Mouse (Mus musculus) limb, embryonic 14.5 days (tissue): ENCODE data around the gene Slc30a3. TPM values are rescaled to one million over a fixed set of nuclear protein-coding genes. Genes with fewer than 3 reads are reported as not detected.
"Not testable (repeated sequence)": the region's sequence is repeated elsewhere in the genome, so short reads cannot be mapped to it uniquely, and the experiment has no call there.

Source experiments
- ATAC-seq: fragments of 200-750 bp; cut with Nextera tagmentation; 2 replicates; pipeline ENCODE4 v1.8.0; 2017; ENCODE audit warnings: low read depth, moderate number of reproducible peaks, moderate TSS enrichment; ENCODE audit not compliant: low FRiP score
- DNase-seq: peaks from one replicate; pipeline ENCODE4 v3.0.0-alpha.2; 2015; ENCODE audit warnings: low spot score
- H3K27ac ChIP-seq: fragments of 300-500 bp; sonication (generic); replicated peaks from 2 replicates; pipeline ENCODE4 v1.5.1; 2014; ENCODE audit warnings: low read depth, mild to moderate bottlenecking, low read length, moderate library complexity, mixed read lengths
- H3K27me3 ChIP-seq: fragments of 300-500 bp; sonication (generic); 2 replicates; pipeline ENCODE4 v1.6.1; 2014; ENCODE audit warnings: low read length, mixed read lengths; ENCODE audit not compliant: control insufficient read depth, insufficient read depth
- H3K36me3 ChIP-seq: fragments of 300-500 bp; sonication (generic); 2 replicates; pipeline ENCODE4 v1.6.1; 2014; ENCODE audit warnings: mild to moderate bottlenecking, low read length, moderate library complexity, mixed read lengths; ENCODE audit not compliant: control insufficient read depth, insufficient read depth
- H3K4me1 ChIP-seq: fragments of 300-500 bp; sonication (generic); 2 replicates; pipeline ENCODE4 v1.6.1; 2014; ENCODE audit warnings: antibody characterized with exemption, low read length, mixed read lengths; ENCODE audit not compliant: control insufficient read depth, insufficient read depth
- H3K4me2 ChIP-seq: fragments of 300-500 bp; sonication (generic); replicated peaks from 2 replicates; pipeline ENCODE4 v1.6.1; 2014; ENCODE audit warnings: low read depth, mild to moderate bottlenecking, low read length, moderate library complexity; ENCODE audit not compliant: severe bottlenecking
- H3K4me3 ChIP-seq: fragments of 300-500 bp; sonication (generic); replicated peaks from 2 replicates; pipeline ENCODE4 v1.5.1; 2014; ENCODE audit warnings: low read length
- H3K9ac ChIP-seq: fragments of 300-500 bp; sonication (generic); 2 replicates; pipeline ENCODE4 v1.6.1; 2014; ENCODE audit warnings: mild to moderate bottlenecking, low read depth, low read length, moderate library complexity; ENCODE audit not compliant: severe bottlenecking
- H3K9me3 ChIP-seq: fragments of 300-500 bp; sonication (generic); 2 replicates; pipeline ENCODE4 v1.6.1; 2016; ENCODE audit warnings: low read length; ENCODE audit not compliant: control insufficient read depth
- POLR2A ChIP-seq: fragments of 200-500 bp; IDR thresholded peaks from 2 replicates; pipeline ENCODE4 v1.8.0; 2012; ENCODE audit warnings: inconsistent platforms, mild to moderate bottlenecking, moderate library complexity, borderline replicate concordance; ENCODE audit not compliant: insufficient read depth, insufficient read length; ENCODE audit errors: extremely low read depth
- WGBS: fragments of 180-500 bp; shearing (Covaris S2); extraction: QIAGEN DNeasy Blood & Tissue Kit; methylation state at CpG from one replicate; pipeline ENCODE4 v1.1.7; 2014; 5-methylcytosine and 5-hydroxymethylcytosine counted together
- polyA plus RNA-seq, 2 experiments: library from polyadenylated mRNA; depleted of rRNA in 1 of 2; stranded (reverse) in 1 of 2; unstranded in 1 of 2; fragments of >200 nt; fragmentation: Nextera tagmentation in 1 of 2; extraction: Ambion mirVana in 1 of 2; gene quantifications; 2 replicates each; pipeline versions ENCODE4 v1.2.1 to v1.2.3; 2012 to 2014

The Slc30a3 gene
- polyA plus RNA-seq, 2 experiments = 0.82 to 0.91 TPM

- ATAC-seq (peak; percentile 20), DNase-seq (no peak)
- peaks cover 8% of the 10 kb centered on the region for H3K4me1 ChIP-seq
- peak overlapping the region; percentile 75; the same call in 1 of the 2 replicates for H3K27ac ChIP-seq
- H3K4me2 ChIP-seq = peak overlapping the region; percentile 76
- TF ChIP-seq POLR2A = no peak
- peak overlapping the region; percentile 78 for H3K9ac ChIP-seq
- H3K4me3 ChIP-seq = peak overlapping the region; percentile 67
- H3K27me3 ChIP-seq = no peaks in the 10 kb centered on the region
- peaks cover 36% of the 10 kb centered on the region for H3K36me3 ChIP-seq
- WGBS = 13% methylated on average over 19 of the region's 19 CpGs
- H3K9me3 ChIP-seq = no peaks in the 10 kb centered on the region
These were observed 52.6 kb downstream of the Slc30a3 start for GRCm38 (mm10) chr5:31055216-31056140.

- H3K9me3 ChIP-seq = no peaks in the 10 kb centered on the region
- no peaks in the 10 kb centered on the region for H3K27me3 ChIP-seq
- H3K36me3 ChIP-seq = peaks cover 26% of the 10 kb centered on the region
- WGBS = under 1% methylated on average over 57 of the region's 64 CpGs
- ATAC-seq (peak; percentile 97), DNase-seq (peak; percentile 96)
- peak within 1 kb of the TSS; percentile 67 for H3K4me3 ChIP-seq
- peak within 1 kb of the TSS; percentile 78 for H3K9ac ChIP-seq
- peak within 1 kb of the TSS; percentile 75 for H3K27ac ChIP-seq
- peak within 1 kb of the TSS; percentile 76 for H3K4me2 ChIP-seq
- H3K4me1 ChIP-seq = peaks cover 8% of the 10 kb centered on the region
- TF ChIP-seq POLR2A = peak; percentile 66; the same call in 1 of the 2 replicates
These were observed 53.5 kb downstream of the Slc30a3 start, which contains the start of gene Cad for GRCm38 (mm10) chr5:31054261-31055215. TSS of gene Cad (plus strand) at chr5:31054780.

DNA sequence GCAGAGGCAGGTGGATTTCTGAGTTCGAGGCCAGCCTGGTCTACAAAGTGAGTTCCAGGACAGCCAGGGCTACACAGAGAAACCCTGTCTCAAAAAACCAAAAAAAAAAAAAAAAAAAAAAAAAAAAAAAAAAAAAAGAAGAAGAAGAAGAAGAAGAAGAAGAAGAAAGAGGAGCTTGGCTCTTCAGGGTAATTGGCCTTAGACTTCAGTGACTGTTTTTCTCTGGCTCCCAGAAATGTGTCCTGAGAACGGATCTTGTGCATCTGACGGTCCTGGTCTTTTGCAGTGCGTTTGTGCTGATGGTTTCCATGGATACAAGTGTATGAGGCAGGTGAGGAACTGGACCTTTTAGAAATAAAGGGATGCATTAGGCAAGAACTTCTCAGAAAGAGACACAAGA is 54.3 kb downstream of the Slc30a3 start:
- not testable (repeated sequence) for H3K27me3 ChIP-seq, H3K4me1 ChIP-seq, H3K9me3 ChIP-seq, H3K9ac ChIP-seq, DNase-seq, ATAC-seq
- Histone ChIP-seq H3K4me3 (peak overlapping the region; percentile 67), H3K36me3 (peaks cover 18% of the 10 kb centered on the region), H3K4me2 (peak overlapping the region; percentile 76), H3K27ac (peak overlapping the region; percentile 75)
- WGBS = 47% methylated on average over 4 of the region's 4 CpGs

DNA sequence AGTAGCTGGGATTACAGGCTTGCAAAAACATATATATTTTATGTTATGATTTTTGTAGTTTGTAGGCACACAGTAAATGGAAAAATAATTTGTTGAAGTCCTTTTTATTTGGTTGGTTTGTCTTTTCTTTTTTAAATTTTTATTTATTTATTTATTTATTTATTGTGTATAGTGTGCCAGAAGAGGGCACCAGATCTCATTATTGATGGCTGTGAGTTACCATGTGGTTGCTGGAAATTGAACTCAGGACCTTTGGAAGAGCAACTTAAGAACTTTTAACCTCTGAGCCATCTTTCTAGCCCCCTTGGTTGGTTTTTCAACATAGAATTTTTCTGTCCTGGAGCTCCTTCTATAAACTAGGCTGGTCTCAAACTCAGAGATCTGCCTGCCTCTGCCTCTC is 57.6 kb downstream of the Slc30a3 start:
- DNase-seq (no peak), ATAC-seq (no peak)
- Histone ChIP-seq H3K9ac (no peak overlapping the region), H3K27ac (no peak overlapping the region), H3K9me3 (no peaks in the 10 kb centered on the region), H3K4me3 (no peak overlapping the region), H3K4me2 (no peak overlapping the region), H3K27me3 (no peaks in the 10 kb centered on the region), H3K4me1 (peaks cover 8% of the 10 kb centered on the region), H3K36me3 (no peaks in the 10 kb centered on the region)
- no peak for TF ChIP-seq POLR2A
